Mouse (Mus musculus): ENCODE measurements at regions not wholly inside any gene's neighbourhood (a gene's known extent, or its start where the extent isn't known, plus 50 kb on each side); places are given as distances from the start of the nearest gene placed in this dataset.
A peak's percentile ranks its signal among the peaks of the same experiment; 100 is the strongest.

- DNase-seq (ENCODE audit: low spot score in 2 of 2): no peak
Measured at GRCm38 (mm10) chr3:121902246-121902645, 50.1 kb upstream of the Arhgap29 start.

GRCm38 (mm10) chr3:121900429-121900844, 51.9 kb upstream of the Arhgap29 start:
- no peak for DNase-seq (ENCODE audit: low spot score in 2 of 2)

GRCm38 (mm10) chr3:121897821-121898574, 54.3 kb upstream of the Arhgap29 start:
- DNase-seq (ENCODE audit: low spot score in 2 of 2): no peak

GRCm38 (mm10) chr3:121893606-121894005, 58.7 kb upstream of the Arhgap29 start:
- DNase-seq (ENCODE audit: low spot score in 2 of 2): no peak

- DNase-seq (ENCODE audit: low spot score in 2 of 2): no peak
Measured at GRCm38 (mm10) chr3:121892675-121893074, 59.7 kb upstream of the Arhgap29 start.

- DNase-seq (ENCODE audit: low spot score in 2 of 2): no peak
Measured at GRCm38 (mm10) chr3:121891338-121891737, 61.0 kb upstream of the Arhgap29 start.

GRCm38 (mm10) chr3:121890563-121890962, 61.8 kb upstream of the Arhgap29 start:
- DNase-seq (ENCODE audit: low spot score in 2 of 2): no peak

- no peak for DNase-seq (ENCODE audit: low spot score in 2 of 2)
Measured at GRCm38 (mm10) chr3:121886870-121887605, 65.3 kb upstream of the Arhgap29 start.

GRCm38 (mm10) chr3:121886309-121886708, 66.0 kb upstream of the Arhgap29 start:
- DNase-seq (ENCODE audit: low spot score in 2 of 2): no peak

- DNase-seq (ENCODE audit: low spot score in 2 of 2): no peak
Measured at GRCm38 (mm10) chr3:121885265-121886178, 66.8 kb upstream of the Arhgap29 start.

GRCm38 (mm10) chr3:121884328-121885248, 67.8 kb upstream of the Arhgap29 start:
- peak; percentile 82 to 91 for DNase-seq (ENCODE audit: low spot score in 2 of 2)

GRCm38 (mm10) chr3:121880355-121880754, 65.3 kb upstream of the Abcd3 start:
- no peak for DNase-seq (ENCODE audit: low spot score in 2 of 2)

- no peak for DNase-seq (ENCODE audit: low spot score in 2 of 2)
Measured at GRCm38 (mm10) chr3:121875072-121875471, 60.0 kb upstream of the Abcd3 start.

- DNase-seq (ENCODE audit: low spot score in 2 of 2): no peak
Measured at GRCm38 (mm10) chr3:121874576-121874975, 59.5 kb upstream of the Abcd3 start.

- DNase-seq (ENCODE audit: low spot score in 2 of 2): no peak
Measured at GRCm38 (mm10) chr3:121873572-121873971, 58.5 kb upstream of the Abcd3 start.

GRCm38 (mm10) chr3:121872685-121873084, 57.6 kb upstream of the Abcd3 start:
- no peak for DNase-seq (ENCODE audit: low spot score in 2 of 2)

GRCm38 (mm10) chr3:121871795-121872194, 56.7 kb upstream of the Abcd3 start:
- DNase-seq (ENCODE audit: low spot score in 2 of 2): no peak

GRCm38 (mm10) chr3:121870726-121871125, 55.6 kb upstream of the Abcd3 start:
- DNase-seq (ENCODE audit: low spot score in 2 of 2): no peak

GRCm38 (mm10) chr3:121869694-121870093, 54.6 kb upstream of the Abcd3 start:
- DNase-seq (ENCODE audit: low spot score in 2 of 2): peak in 1 of 2 experiments; percentile 32

GRCm38 (mm10) chr3:121867301-121867700, 52.2 kb upstream of the Abcd3 start:
- no peak for DNase-seq (ENCODE audit: low spot score in 2 of 2)
